Mouse (Mus musculus): ENCODE data around the gene Dad1. TPM values are rescaled to one million over a fixed set of nuclear protein-coding genes. Genes with fewer than 3 reads are reported as not detected.

Gene Dad1
- polyA plus RNA-seq, 1 experiment from 2014 or later, result 249 TPM

- no peaks in the 10 kb centered on the region for H3K27me3 ChIP-seq (ENCODE audit: poor library complexity, severe bottlenecking)
- no peak for DNase-seq (ENCODE audit: extremely low spot score, low spot score)
- H3K9me3 ChIP-seq, result no peaks in the 10 kb centered on the region
- WGBS, result 86% methylated on average over 15 of the region's 15 CpGs
- H3K4me1 ChIP-seq, result no peaks in the 10 kb centered on the region
- H3K4me3 ChIP-seq, result no peak overlapping the region
- no peak overlapping the region for H3K27ac ChIP-seq
- no peaks in the 10 kb centered on the region for H3K36me3 ChIP-seq (replicated peaks)
Observed at GRCm38 (mm10) chr14:54206750-54207550, 47.0 kb downstream of the Dad1 start.

- Histone ChIP-seq H3K4me1 (no peaks in the 10 kb centered on the region), H3K27ac (no peak overlapping the region), H3K4me3 (no peak overlapping the region), H3K9me3 (no peaks in the 10 kb centered on the region), H3K36me3 (replicated peaks) (no peaks in the 10 kb centered on the region), H3K27me3 (ENCODE audit: poor library complexity, severe bottlenecking) (no peaks in the 10 kb centered on the region)
- no peak for DNase-seq (ENCODE audit: extremely low spot score, low spot score)
- WGBS, result 87% methylated on average over 5 of the region's 5 CpGs
Observed at GRCm38 (mm10) chr14:54206309-54206708, 47.6 kb downstream of the Dad1 start.

GRCm38 (mm10) chr14:54205904-54206303, 48.0 kb downstream of the Dad1 start:
- H3K4me3 ChIP-seq, result no peak overlapping the region
- H3K27ac ChIP-seq, result no peak overlapping the region
- no peaks in the 10 kb centered on the region for H3K27me3 ChIP-seq (ENCODE audit: poor library complexity, severe bottlenecking)
- H3K9me3 ChIP-seq, result no peaks in the 10 kb centered on the region
- H3K4me1 ChIP-seq, result no peaks in the 10 kb centered on the region
- H3K36me3 ChIP-seq (replicated peaks), result no peaks in the 10 kb centered on the region
- DNase-seq (ENCODE audit: extremely low spot score, low spot score), result no peak
- 71% methylated on average over 6 of the region's 6 CpGs for WGBS

GRCm38 (mm10) chr14:54204786-54205185, 49.1 kb downstream of the Dad1 start:
- WGBS, result 72% methylated on average over 4 of the region's 4 CpGs
- H3K4me3 ChIP-seq, result no peak overlapping the region

GRCm38 (mm10) chr14:54204311-54204710, 49.6 kb downstream of the Dad1 start:
- Histone ChIP-seq H3K4me3 (no peak overlapping the region), H3K36me3 (replicated peaks) (no peaks in the 10 kb centered on the region), H3K9me3 (no peaks in the 10 kb centered on the region), H3K27ac (no peak overlapping the region), H3K27me3 (ENCODE audit: poor library complexity, severe bottlenecking) (no peaks in the 10 kb centered on the region), H3K4me1 (no peaks in the 10 kb centered on the region)
- WGBS, result 85% methylated on average over 8 of the region's 8 CpGs
- DNase-seq (ENCODE audit: extremely low spot score, low spot score), result no peak

More at GRCm38 (mm10) chr14:54204786-54205185, 49.1 kb downstream of the Dad1 start:
- H3K27ac ChIP-seq, result no peak overlapping the region
- H3K9me3 ChIP-seq, result no peaks in the 10 kb centered on the region
- no peak for DNase-seq (ENCODE audit: extremely low spot score, low spot score)
- H3K4me1 ChIP-seq, result no peaks in the 10 kb centered on the region
- no peaks in the 10 kb centered on the region for H3K36me3 ChIP-seq (replicated peaks)
- H3K27me3 ChIP-seq (ENCODE audit: poor library complexity, severe bottlenecking), result no peaks in the 10 kb centered on the region

GRCm38 (mm10) chr14:54203776-54204175, 50.1 kb downstream of the Dad1 start:
- no peaks in the 10 kb centered on the region for H3K4me1 ChIP-seq
- no peak for DNase-seq (ENCODE audit: extremely low spot score, low spot score)
- no peaks in the 10 kb centered on the region for H3K36me3 ChIP-seq (replicated peaks)
- H3K27me3 ChIP-seq (ENCODE audit: poor library complexity, severe bottlenecking), result no peaks in the 10 kb centered on the region
- 93% methylated on average over 10 of the region's 10 CpGs for WGBS
- H3K27ac ChIP-seq, result no peak overlapping the region
- no peak overlapping the region for H3K4me3 ChIP-seq
- H3K9me3 ChIP-seq, result no peaks in the 10 kb centered on the region

- WGBS, result 96% methylated on average over 6 of the region's 6 CpGs
- Histone ChIP-seq H3K4me3 (no peak overlapping the region), H3K9me3 (no peaks in the 10 kb centered on the region), H3K27me3 (ENCODE audit: poor library complexity, severe bottlenecking) (no peaks in the 10 kb centered on the region), H3K36me3 (replicated peaks) (no peaks in the 10 kb centered on the region), H3K27ac (no peak overlapping the region), H3K4me1 (no peaks in the 10 kb centered on the region)
- DNase-seq (ENCODE audit: extremely low spot score, low spot score), result no peak
Observed at GRCm38 (mm10) chr14:54203207-54203606, 50.7 kb downstream of the Dad1 start.

- Histone ChIP-seq H3K9me3 (no peaks in the 10 kb centered on the region), H3K4me1 (no peaks in the 10 kb centered on the region), H3K36me3 (replicated peaks) (no peaks in the 10 kb centered on the region), H3K27me3 (ENCODE audit: poor library complexity, severe bottlenecking) (no peaks in the 10 kb centered on the region), H3K27ac (no peak overlapping the region), H3K4me3 (no peak overlapping the region)
- 68% methylated on average over 8 of the region's 8 CpGs for WGBS
- DNase-seq (ENCODE audit: extremely low spot score, low spot score), result no peak
Observed at GRCm38 (mm10) chr14:54200363-54200762, 53.5 kb downstream of the Dad1 start.

GRCm38 (mm10) chr14:54199662-54200061, 54.2 kb downstream of the Dad1 start:
- DNase-seq (ENCODE audit: extremely low spot score, low spot score), result no peak
- 92% methylated on average over 8 of the region's 8 CpGs for WGBS
- peaks cover 1% of the 10 kb centered on the region; the same call in 1 of the 2 replicates for H3K4me1 ChIP-seq

GRCm38 (mm10) chr14:54197740-54198139, 56.2 kb downstream of the Dad1 start:
- no peaks in the 10 kb centered on the region for H3K36me3 ChIP-seq (replicated peaks)
- no peak overlapping the region for H3K4me3 ChIP-seq
- H3K27me3 ChIP-seq (ENCODE audit: poor library complexity, severe bottlenecking), result no peaks in the 10 kb centered on the region
- H3K27ac ChIP-seq, result no peak overlapping the region
- H3K9me3 ChIP-seq, result no peaks in the 10 kb centered on the region
- 79% methylated on average over 3 of the region's 3 CpGs for WGBS
- DNase-seq (ENCODE audit: extremely low spot score, low spot score), result no peak
- peaks cover 6% of the 10 kb centered on the region for H3K4me1 ChIP-seq

More at GRCm38 (mm10) chr14:54199662-54200061, 54.2 kb downstream of the Dad1 start:
- Histone ChIP-seq H3K27me3 (ENCODE audit: poor library complexity, severe bottlenecking) (no peaks in the 10 kb centered on the region), H3K4me3 (no peak overlapping the region), H3K36me3 (replicated peaks) (no peaks in the 10 kb centered on the region), H3K27ac (no peak overlapping the region), H3K9me3 (no peaks in the 10 kb centered on the region)

GRCm38 (mm10) chr14:54195838-54196423, 58.0 kb downstream of the Dad1 start:
- Histone ChIP-seq H3K4me1 (peaks cover 24% of the 10 kb centered on the region), H3K4me3 (no peak overlapping the region), H3K27me3 (ENCODE audit: poor library complexity, severe bottlenecking) (no peaks in the 10 kb centered on the region), H3K36me3 (replicated peaks) (no peaks in the 10 kb centered on the region), H3K9me3 (no peaks in the 10 kb centered on the region), H3K27ac (no peak overlapping the region)
- WGBS, result 95% methylated on average over 6 of the region's 6 CpGs
- no peak for DNase-seq (ENCODE audit: extremely low spot score, low spot score)

GRCm38 (mm10) chr14:54193354-54194133, 60.4 kb downstream of the Dad1 start:
- Histone ChIP-seq H3K27ac (no peak overlapping the region), H3K4me3 (no peak overlapping the region), H3K27me3 (ENCODE audit: poor library complexity, severe bottlenecking) (no peaks in the 10 kb centered on the region), H3K9me3 (no peaks in the 10 kb centered on the region), H3K36me3 (replicated peaks) (no peaks in the 10 kb centered on the region), H3K4me1 (peaks cover 42% of the 10 kb centered on the region)
- WGBS, result 87% methylated on average over 9 of the region's 9 CpGs
- DNase-seq (ENCODE audit: extremely low spot score, low spot score), result no peak

GRCm38 (mm10) chr14:54192462-54192847, 61.4 kb downstream of the Dad1 start:
- Histone ChIP-seq H3K36me3 (replicated peaks) (no peaks in the 10 kb centered on the region), H3K27me3 (ENCODE audit: poor library complexity, severe bottlenecking) (no peaks in the 10 kb centered on the region), H3K27ac (no peak overlapping the region), H3K4me3 (no peak overlapping the region), H3K4me1 (peaks cover 46% of the 10 kb centered on the region), H3K9me3 (no peaks in the 10 kb centered on the region)
- WGBS, result 80% methylated on average over 3 of the region's 3 CpGs
- DNase-seq (ENCODE audit: extremely low spot score, low spot score), result no peak

Data from forebrain, embryonic 10.5 days (tissue).